Mouse (Mus musculus) CH12.LX (cell line): ENCODE results near the gene Agk. TPM values are rescaled to one million over a fixed set of nuclear protein-coding genes. Genes with fewer than 3 reads are reported as not detected.

Source experiments
- DNase-seq: peaks from one replicate; pipeline ENCODE4 v3.0.0-alpha.2; 2013; ENCODE audit errors: extremely low read depth
- H3K27ac ChIP-seq: 2 replicates; pipeline ENCODE4 v1.5.1; 2012; ENCODE audit warnings: low read depth, mild to moderate bottlenecking, control low read depth, moderate library complexity; ENCODE audit not compliant: insufficient read depth
- H3K27me3 ChIP-seq: replicated peaks from 2 replicates; pipeline ENCODE3; 2012; ENCODE audit warnings: inconsistent platforms
- H3K36me3 ChIP-seq, 2 experiments: replicated peaks in 1 of 2; 2 replicates each; pipeline versions ENCODE3 to v1.6.1; 2012; ENCODE audit warnings: inconsistent platforms in 1 of 2, low read length in 1 of 2, mild to moderate bottlenecking in 1 of 2, mixed read lengths in 1 of 2, moderate library complexity in 1 of 2; ENCODE audit not compliant: control insufficient read depth in 1 of 2, insufficient read depth in 1 of 2
- H3K4me1 ChIP-seq, 2 experiments: 2 replicates each; pipeline ENCODE4 v1.6.1; 2012; ENCODE audit warnings: inconsistent platforms in 1 of 2, moderate library complexity in 1 of 2; ENCODE audit not compliant: insufficient read depth in 2 of 2, control insufficient read depth in 1 of 2
- H3K4me2 ChIP-seq: 2 replicates; pipeline ENCODE4 v1.6.1; 2012; ENCODE audit warnings: low read depth, mild to moderate bottlenecking, control low read depth; ENCODE audit not compliant: poor library complexity, insufficient read depth, severe bottlenecking
- H3K4me3 ChIP-seq, 3 experiments: fragments of 150-350 bp in 1 of 3; sonication (generic) in 1 of 3; replicated peaks in 1 of 3; 2 replicates each; pipeline versions ENCODE3 to v1.5.1; 2011 to 2012; ENCODE audit warnings: low read depth in 2 of 3, low read length in 2 of 3, mild to moderate bottlenecking in 2 of 3, moderate library complexity in 2 of 3, control low read depth in 1 of 3, improper control_type of control experiment in 1 of 3, inconsistent platforms in 1 of 3, mixed read lengths in 1 of 3; ENCODE audit not compliant: poor library complexity in 1 of 3
- H3K79me2 ChIP-seq: replicated peaks from 2 replicates; pipeline ENCODE4 v1.6.1; 2012; ENCODE audit warnings: mild to moderate bottlenecking, moderate library complexity; ENCODE audit not compliant: control insufficient read depth, poor library complexity, insufficient read depth, severe bottlenecking; ENCODE audit errors: extremely low read depth
- H3K9ac ChIP-seq: 2 replicates; pipeline ENCODE4 v1.6.1; 2012; ENCODE audit warnings: low read depth, mild to moderate bottlenecking, control low read depth, moderate library complexity; ENCODE audit not compliant: insufficient read depth
- H3K9me3 ChIP-seq: replicated peaks from 2 replicates; pipeline ENCODE3; 2012; ENCODE audit warnings: low read length, inconsistent platforms, mixed read lengths
- BHLHE40 ChIP-seq: IDR thresholded peaks from 2 replicates; pipeline ENCODE4 v1.6.1; 2011; ENCODE audit warnings: mild to moderate bottlenecking, low read depth, low read length, improper control_type of control experiment
- E2F4 ChIP-seq: IDR thresholded peaks from 2 replicates; pipeline ENCODE4 v1.6.1; 2011; ENCODE audit warnings: low read depth, low read length, improper control_type of control experiment; ENCODE audit not compliant: insufficient replicate concordance
- ETS1 ChIP-seq: conservative IDR thresholded peaks from 2 replicates; pipeline ENCODE4 v1.6.1; 2012; ENCODE audit warnings: low read depth, mild to moderate bottlenecking, inconsistent platforms, low read length, improper control_type of control experiment, moderate library complexity
- HCFC1 ChIP-seq: IDR thresholded peaks from 2 replicates; pipeline ENCODE4 v1.6.1; 2012; ENCODE audit warnings: low read depth, mild to moderate bottlenecking, inconsistent platforms, low read length, improper control_type of control experiment
- JUN ChIP-seq: IDR thresholded peaks from 2 replicates; pipeline ENCODE4 v1.6.1; 2011; ENCODE audit warnings: low read depth, mild to moderate bottlenecking, low read length, improper control_type of control experiment, moderate library complexity; ENCODE audit not compliant: insufficient read depth
- KAT2A ChIP-seq: IDR thresholded peaks from 2 replicates; pipeline ENCODE4 v1.6.1; 2012; ENCODE audit warnings: low read length, improper control_type of control experiment, inconsistent platforms; ENCODE audit not compliant: insufficient replicate concordance
- MAFK ChIP-seq: IDR thresholded peaks from 2 replicates; pipeline ENCODE4 v1.6.1; 2011; ENCODE audit warnings: low read length, improper control_type of control experiment; ENCODE audit not compliant: insufficient replicate concordance
- MAX ChIP-seq: IDR thresholded peaks from 2 replicates; pipeline ENCODE4 v1.6.1; 2011; ENCODE audit warnings: low read length, improper control_type of control experiment
- NELFE ChIP-seq: IDR thresholded peaks from 2 replicates; pipeline ENCODE4 v1.6.1; 2011; ENCODE audit warnings: low read depth, low read length, improper control_type of control experiment
- POLR2A ChIP-seq: IDR thresholded peaks from 2 replicates; pipeline ENCODE4 v1.6.1; 2011; ENCODE audit warnings: low read depth, mild to moderate bottlenecking, improper control_type of control experiment, low read length
- RAD21 ChIP-seq: IDR thresholded peaks from 2 replicates; pipeline ENCODE4 v1.6.1; 2011; ENCODE audit warnings: low read depth, mild to moderate bottlenecking, low read length, improper control_type of control experiment, moderate library complexity
- RCOR1 ChIP-seq: conservative IDR thresholded peaks from 2 replicates; pipeline ENCODE4 v1.6.1; 2012; ENCODE audit warnings: low read depth, mild to moderate bottlenecking, inconsistent platforms, low read length, improper control_type of control experiment
- SIN3A ChIP-seq: IDR thresholded peaks from 2 replicates; pipeline ENCODE4 v1.6.1; 2012; ENCODE audit warnings: low read length, improper control_type of control experiment, inconsistent platforms
- SMC3 ChIP-seq: IDR thresholded peaks from 2 replicates; pipeline ENCODE4 v1.6.1; 2011; ENCODE audit warnings: low read depth, low read length, improper control_type of control experiment
- TBP ChIP-seq: conservative IDR thresholded peaks from 2 replicates; pipeline ENCODE4 v1.6.1; 2011; ENCODE audit warnings: low read depth, low read length, improper control_type of control experiment
- TCF12 ChIP-seq: IDR thresholded peaks from 2 replicates; pipeline ENCODE4 v1.6.1; 2014; ENCODE audit warnings: low read depth, mild to moderate bottlenecking, inconsistent platforms, low read length, improper control_type of control experiment
- UBTF ChIP-seq: IDR thresholded peaks from 2 replicates; pipeline ENCODE4 v1.6.1; 2012; ENCODE audit warnings: low read depth, mild to moderate bottlenecking, inconsistent platforms, low read length, improper control_type of control experiment, moderate library complexity
- USF1 ChIP-seq: IDR thresholded peaks from 2 replicates; pipeline ENCODE4 v1.6.1; 2014; ENCODE audit warnings: low read depth, mild to moderate bottlenecking, inconsistent platforms, low read length, improper control_type of control experiment
- ZNF384 ChIP-seq: IDR thresholded peaks from 2 replicates; pipeline ENCODE4 v1.6.1; 2012; ENCODE audit warnings: low read depth, low read length, improper control_type of control experiment, inconsistent platforms
- dilution Hi-C: fragments of 300-500 bp; cut with MboI; formaldehyde crosslinking; loops from 2 replicates; pipeline ENCODE4 v1.14.3; 2020; ENCODE audit warnings: low sequenced_read_pairs; ENCODE audit not compliant: extremely low pct_unique_long_range_greater_than_20kb, extremely low pct_ligation_motif_present
- in situ Hi-C: fragments of 300-500 bp; cut with MboI; formaldehyde crosslinking; loops from 3 replicates; pipeline ENCODE4 v1.14.3; 2019; ENCODE audit warnings: low sequenced_read_pairs, low pct_ligation_motif_present, low pct_unique_long_range_greater_than_20kb, mixed read lengths
- polyA plus RNA-seq: library from polyadenylated mRNA; unstranded; fragments of >175 nt; gene quantifications from 2 replicates; pipeline ENCODE4 v1.2.1, GENCODE M21; 2012; ENCODE audit warnings: low read depth; ENCODE audit not compliant: insufficient read length
- total RNA-seq, 2 experiments: library from RNA; depleted of rRNA; stranded (reverse); fragments of 300-350 nt in 1 of 2; fragments of >200 nt in 1 of 2; gene quantifications; 2 replicates each; pipeline ENCODE4 v1.2.3; 2012 to 2014

Gene Agk
- total and polyA plus RNA-seq, 3 experiments, result 22.1 to 42.5 (median 24.8) TPM

DNA sequence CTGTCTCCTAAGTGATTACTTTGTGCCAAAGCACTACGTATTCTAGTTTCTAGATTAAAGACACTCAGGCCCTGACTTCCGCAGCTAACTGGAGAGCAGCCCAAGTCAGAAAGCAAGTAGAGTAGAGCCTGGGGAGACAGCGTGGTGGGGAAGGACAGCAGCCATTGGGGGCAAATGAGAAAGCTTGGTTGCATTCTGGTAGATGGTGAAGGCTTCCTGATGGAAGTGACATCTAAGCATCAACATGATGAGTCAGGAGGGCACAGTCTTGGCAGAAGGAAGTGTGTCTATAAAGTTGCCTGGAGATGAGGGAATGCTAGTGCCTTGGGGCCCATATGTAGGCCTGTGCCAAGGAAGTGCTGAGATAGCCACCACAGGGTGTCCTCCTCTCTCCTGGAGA, 88.6 kb downstream of the Agk start:
- Histone ChIP-seq H3K4me1 (peaks cover 0 to 16% of the 10 kb centered on the region in 2 experiments; a peak in 2 of 4 replicates), H3K9me3 (no peaks in the 10 kb centered on the region), H3K9ac (no peak overlapping the region), H3K27ac (no peak overlapping the region), H3K27me3 (no peaks in the 10 kb centered on the region), H3K79me2 (no peaks in the 10 kb centered on the region), H3K36me3 (peaks cover 4 to 58% of the 10 kb centered on the region in 2 experiments), H3K4me2 (no peak overlapping the region), H3K4me3 (no peak overlapping the region)
- in situ Hi-C loops (no loop called here), dilution Hi-C loops (no loop called here)
- TF ChIP-seq NELFE (no peak), MAX (no peak), ZNF384 (no peak), SIN3A (no peak), KAT2A (no peak), RAD21 (no peak), BHLHE40 (no peak)
- no peak for DNase-seq

DNA sequence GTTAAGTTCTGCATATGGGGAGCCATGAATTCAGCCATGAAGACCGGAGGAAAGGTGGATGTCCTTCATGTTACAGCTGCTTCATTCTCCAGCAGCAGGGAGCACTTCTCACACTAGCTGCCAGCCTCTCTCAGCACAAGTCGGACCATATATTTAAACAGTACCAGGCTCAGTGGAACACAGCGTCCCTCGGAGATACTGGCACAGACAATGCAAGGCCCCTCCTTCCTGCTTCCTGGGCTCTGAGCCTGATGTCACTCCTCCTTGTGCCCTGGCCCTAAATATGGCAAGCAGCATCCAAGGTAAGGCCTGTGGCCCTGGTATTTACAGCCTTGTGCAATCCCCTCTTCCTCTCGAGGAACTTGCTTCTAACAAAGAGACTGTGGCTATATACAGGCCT, 90.8 kb downstream of the Agk start:
- DNase-seq, result no peak
- in situ Hi-C loops, result no loop called here
- H3K4me3 ChIP-seq, result no peak overlapping the region
- H3K4me2 ChIP-seq, result no peak overlapping the region
- H3K4me1 ChIP-seq, result peaks cover 0 to 16% of the 10 kb centered on the region in 2 experiments; a peak in 2 of 4 replicates
- no peak overlapping the region for H3K9ac ChIP-seq
- TF ChIP-seq E2F4 (no peak), ETS1 (no peak), UBTF (no peak), TBP (no peak), SMC3 (no peak), HCFC1 (no peak), POLR2A (no peak), MAFK (no peak), RCOR1 (no peak), USF1 (no peak), JUN (no peak), TCF12 (no peak)
- TF ChIP-seq, all 38 proteins: peak for 0
- dilution Hi-C loops, result no loop called here
- H3K27me3 ChIP-seq, result no peaks in the 10 kb centered on the region
- H3K9me3 ChIP-seq, result no peaks in the 10 kb centered on the region
- H3K79me2 ChIP-seq, result no peaks in the 10 kb centered on the region
- peaks cover 0 to 62% of the 10 kb centered on the region in 2 experiments for H3K36me3 ChIP-seq
- H3K27ac ChIP-seq, result no peak overlapping the region
